Mouse (Mus musculus) cortical plate, adult 2 months (tissue): ENCODE data around the gene Rtkn2.

ENCODE experiments used
- CTCF ChIP-seq: fragments of 200-500 bp; IDR thresholded peaks from 2 replicates; pipeline ENCODE4 v1.5.1; 2011; ENCODE audit warnings: mild to moderate bottlenecking, control low read depth, low read length; ENCODE audit not compliant: insufficient read depth; ENCODE audit errors: extremely low read depth
- POLR2A ChIP-seq: fragments of 200-500 bp; IDR thresholded peaks from 2 replicates; pipeline ENCODE4 v1.6.1; 2011; ENCODE audit warnings: mild to moderate bottlenecking, low read length, control low read depth; ENCODE audit not compliant: insufficient read depth; ENCODE audit errors: extremely low read depth

DNA sequence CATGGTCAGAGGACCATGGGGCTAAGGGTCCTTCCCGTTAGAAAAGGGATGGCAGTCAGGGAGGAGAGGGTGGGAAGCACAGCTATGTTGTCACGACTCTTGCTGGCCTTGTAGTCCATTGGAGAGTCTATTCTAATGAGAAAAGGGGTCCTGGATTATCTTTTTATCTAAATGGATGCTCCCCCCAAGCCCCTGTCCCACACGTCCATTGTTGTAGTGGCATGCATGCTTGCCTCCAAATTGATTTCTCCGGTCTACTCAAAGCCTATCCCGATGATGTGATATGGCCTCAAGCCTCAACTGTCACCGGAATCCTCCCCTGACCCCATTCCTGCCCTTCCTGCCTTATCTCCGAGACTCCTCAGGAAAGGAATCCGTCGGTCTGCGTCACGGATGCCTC lies 111.6 kb downstream of the Rtkn2 start:
- TF ChIP-seq CTCF (no peak), POLR2A (no peak)
